Mouse (Mus musculus) E14TG2a.4 (cell line): ENCODE measurements around the gene Exosc10.

Experiments used
- CTCF ChIP-seq: conservative IDR thresholded peaks from 2 replicates; pipeline ENCODE4 v1.5.1; 2014; ENCODE audit warnings: low read length
- NANOG ChIP-seq: IDR thresholded peaks from 2 replicates; pipeline ENCODE4 v1.6.1; 2014; ENCODE audit warnings: borderline replicate concordance, low read length, mixed read lengths
- POU5F1 ChIP-seq: IDR thresholded peaks from 2 replicates; pipeline ENCODE4 v1.6.1; 2014; ENCODE audit warnings: low read length, borderline replicate concordance

GRCm38 (mm10) chr4:148535876-148536275 lies 22.4 kb upstream of the Exosc10 start:
- TF ChIP-seq CTCF (no peak), POU5F1 (no peak), NANOG (no peak)
